Mouse (Mus musculus): ENCODE results near the gene Gm28230. TPM values are rescaled to one million over a fixed set of nuclear protein-coding genes. Genes with fewer than 3 reads are reported as not detected.
A peak's percentile ranks its signal among the peaks of the same experiment; 100 is the strongest.

Gm28230 gene
- polyA plus RNA-seq, 1 experiment = 0.10 TPM

DNA sequence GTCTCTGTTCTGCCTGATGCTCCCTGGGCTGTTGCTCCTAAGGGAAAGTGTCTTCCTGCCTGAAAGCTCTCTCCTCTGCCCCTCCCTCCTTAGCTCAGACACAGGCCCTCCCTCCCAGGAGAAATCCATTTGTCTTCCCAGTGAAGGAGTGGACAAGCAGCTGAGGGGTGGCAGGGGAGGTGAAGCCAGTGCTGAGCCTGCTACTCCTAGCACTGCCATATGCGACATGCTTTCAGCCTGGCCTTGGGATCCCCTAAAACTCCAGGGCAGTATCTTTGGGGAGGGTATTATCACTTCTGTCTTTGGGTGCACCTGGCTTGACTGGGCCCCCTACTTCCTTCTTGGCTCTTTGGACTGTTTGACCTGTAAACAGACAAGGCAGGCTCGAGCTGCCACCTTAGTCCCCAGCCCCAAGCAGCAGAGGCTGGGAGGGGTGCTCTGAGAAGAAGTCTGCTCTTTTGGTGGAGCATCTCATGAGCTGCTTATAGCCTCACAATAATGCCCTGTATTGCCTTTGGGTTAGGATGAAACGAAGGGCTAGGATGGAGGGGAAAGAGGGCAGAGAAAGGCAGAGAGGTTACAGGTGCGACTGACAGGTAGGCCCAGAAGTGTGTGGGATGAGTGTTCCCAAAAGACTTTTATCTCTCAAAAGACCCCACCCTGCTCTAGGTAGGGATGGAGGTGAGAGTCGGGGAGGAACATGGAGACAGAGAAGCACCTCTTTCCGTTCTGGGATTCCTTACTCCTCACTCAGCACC lies 19.2 kb downstream of the Gm28230 start:
- H3K4me3 ChIP-seq (ENCODE audit: low read depth, low read length) = no peak overlapping the region
- 25% methylated on average over 6 of the region's 6 CpGs for whole genome bisulfite sequencing
- no peaks in the 10 kb centered on the region for H3K36me3 ChIP-seq (ENCODE audit: control insufficient read depth, insufficient read depth, low read length)
- H3K27ac ChIP-seq (ENCODE audit: insufficient read depth, low read depth, low read length) = no peak overlapping the region
- TF ChIP-seq POLR2A (IDR thresholded peaks at IDR 0.05; ENCODE audit: low read depth, low read length) (no peak), CTCF (IDR thresholded peaks at IDR 0.05; ENCODE audit: extremely low read depth, insufficient read length, insufficient replicate concordance, low read depth, low read length) (no peak)
- H3K4me1 ChIP-seq (ENCODE audit: control insufficient read depth, insufficient read depth, insufficient read length, low read length) = peaks cover 3% of the 10 kb centered on the region; the same call in 1 of the 2 replicates
- H3K27me3 ChIP-seq (ENCODE audit: control insufficient read depth, insufficient read depth, low read length) = peaks cover 56% of the 10 kb centered on the region

DNA sequence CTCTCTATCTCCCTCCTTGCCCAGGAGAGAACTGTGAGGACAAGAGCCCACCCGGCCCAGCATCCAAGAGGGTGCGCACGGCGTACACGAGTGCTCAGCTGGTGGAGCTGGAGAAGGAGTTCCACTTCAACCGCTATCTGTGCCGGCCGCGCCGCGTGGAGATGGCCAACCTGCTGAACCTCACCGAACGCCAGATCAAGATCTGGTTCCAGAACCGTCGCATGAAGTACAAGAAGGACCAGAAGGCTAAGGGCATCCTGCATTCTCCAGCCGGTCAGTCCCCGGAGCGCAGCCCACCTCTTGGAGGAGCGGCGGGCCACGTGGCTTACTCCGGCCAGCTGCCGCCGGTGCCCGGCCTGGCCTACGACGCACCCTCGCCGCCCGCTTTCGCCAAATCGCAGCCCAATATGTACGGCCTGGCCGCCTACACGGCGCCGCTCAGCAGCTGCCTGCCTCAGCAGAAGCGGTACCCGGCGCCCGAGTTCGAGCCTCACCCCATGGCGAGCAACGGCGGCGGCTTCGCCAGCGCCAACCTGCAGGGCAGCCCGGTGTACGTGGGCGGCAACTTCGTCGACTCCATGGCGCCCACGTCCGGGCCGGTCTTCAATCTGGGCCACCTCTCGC lies 19.9 kb downstream of the Gm28230 start:
- no peak for TF ChIP-seq POLR2A (IDR thresholded peaks at IDR 0.05; ENCODE audit: low read depth, low read length)
- Histone ChIP-seq H3K36me3 (ENCODE audit: control insufficient read depth, insufficient read depth, low read length) (no peaks in the 10 kb centered on the region), H3K27me3 (ENCODE audit: control insufficient read depth, insufficient read depth, low read length) (peaks cover 62% of the 10 kb centered on the region), H3K27ac (ENCODE audit: insufficient read depth, low read depth, low read length) (no peak overlapping the region), H3K4me3 (ENCODE audit: low read depth, low read length) (no peak overlapping the region), H3K4me1 (ENCODE audit: control insufficient read depth, insufficient read depth, insufficient read length, low read length) (peaks cover 3% of the 10 kb centered on the region; the same call in 1 of the 2 replicates)
- 25% methylated on average over 58 of the region's 58 CpGs for WGBS

DNA sequence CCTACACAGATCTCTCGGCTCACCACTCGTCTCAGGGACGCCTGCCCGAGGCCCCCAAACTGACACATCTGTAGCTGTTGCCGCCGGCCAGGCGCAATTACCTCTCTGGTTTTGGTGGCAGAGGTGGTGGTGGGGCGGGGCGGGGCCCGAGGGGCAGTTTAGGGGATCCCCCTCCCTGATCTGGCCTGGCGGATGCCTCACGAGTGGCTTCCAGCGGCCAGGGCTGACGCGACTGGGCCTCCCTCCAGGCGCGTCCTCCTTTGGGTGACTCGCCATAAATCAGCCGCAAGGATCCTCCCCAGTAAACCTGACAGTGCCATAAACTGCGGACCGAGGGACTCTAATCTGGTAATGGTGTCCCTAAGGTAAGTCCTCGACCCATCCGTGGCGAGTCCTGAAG lies 20.5 kb downstream of the Gm28230 start:
- H3K4me1 ChIP-seq (ENCODE audit: control insufficient read depth, insufficient read depth, insufficient read length, low read length) = peaks cover 3% of the 10 kb centered on the region; the same call in 1 of the 2 replicates
- TF ChIP-seq CTCF (IDR thresholded peaks at IDR 0.05; ENCODE audit: extremely low read depth, insufficient read length, insufficient replicate concordance, low read depth, low read length) (no peak), POLR2A (IDR thresholded peaks at IDR 0.05; ENCODE audit: low read depth, low read length) (no peak)
- H3K27ac ChIP-seq (ENCODE audit: insufficient read depth, low read depth, low read length) = no peak overlapping the region
- H3K36me3 ChIP-seq (ENCODE audit: control insufficient read depth, insufficient read depth, low read length) = no peaks in the 10 kb centered on the region
- no peak overlapping the region for H3K4me3 ChIP-seq (ENCODE audit: low read depth, low read length)
- WGBS = 27% methylated on average over 24 of the region's 24 CpGs
- peaks cover 64% of the 10 kb centered on the region for H3K27me3 ChIP-seq (ENCODE audit: control insufficient read depth, insufficient read depth, low read length)

DNA sequence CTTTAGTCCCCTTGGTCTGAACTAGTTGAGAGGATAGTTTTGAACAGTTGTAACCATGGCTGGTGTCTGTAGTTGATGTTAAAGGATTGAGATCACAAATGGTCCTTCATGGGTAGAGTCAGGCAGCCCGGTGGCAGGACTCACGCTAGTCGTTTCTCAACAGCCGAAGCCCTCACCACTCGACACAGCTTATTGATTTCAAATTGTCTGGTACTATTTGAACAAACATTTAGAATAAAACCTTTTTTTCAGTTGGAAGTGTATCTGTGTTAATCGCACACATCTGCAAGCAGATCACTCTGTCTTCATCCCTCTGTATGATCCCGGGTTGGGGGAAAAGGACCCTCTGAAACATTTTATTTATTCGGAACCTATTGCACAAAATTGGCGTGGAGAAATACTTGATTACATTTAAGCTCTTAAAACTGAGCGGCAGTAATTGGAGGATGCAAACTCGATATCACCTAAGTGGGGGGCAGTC lies 21.2 kb downstream of the Gm28230 start:
- Histone ChIP-seq H3K4me1 (ENCODE audit: control insufficient read depth, insufficient read depth, insufficient read length, low read length) (peaks cover 3% of the 10 kb centered on the region; the same call in 1 of the 2 replicates), H3K27me3 (ENCODE audit: control insufficient read depth, insufficient read depth, low read length) (peaks cover 71% of the 10 kb centered on the region), H3K36me3 (ENCODE audit: control insufficient read depth, insufficient read depth, low read length) (no peaks in the 10 kb centered on the region), H3K27ac (ENCODE audit: insufficient read depth, low read depth, low read length) (no peak overlapping the region), H3K4me3 (ENCODE audit: low read depth, low read length) (no peak overlapping the region)
- 42% methylated on average over 11 of the region's 11 CpGs for WGBS
- TF ChIP-seq POLR2A (IDR thresholded peaks at IDR 0.05; ENCODE audit: low read depth, low read length) = no peak
- TF ChIP-seq CTCF (IDR thresholded peaks at IDR 0.05; ENCODE audit: extremely low read depth, insufficient read length, insufficient replicate concordance, low read depth, low read length) = no peak

DNA sequence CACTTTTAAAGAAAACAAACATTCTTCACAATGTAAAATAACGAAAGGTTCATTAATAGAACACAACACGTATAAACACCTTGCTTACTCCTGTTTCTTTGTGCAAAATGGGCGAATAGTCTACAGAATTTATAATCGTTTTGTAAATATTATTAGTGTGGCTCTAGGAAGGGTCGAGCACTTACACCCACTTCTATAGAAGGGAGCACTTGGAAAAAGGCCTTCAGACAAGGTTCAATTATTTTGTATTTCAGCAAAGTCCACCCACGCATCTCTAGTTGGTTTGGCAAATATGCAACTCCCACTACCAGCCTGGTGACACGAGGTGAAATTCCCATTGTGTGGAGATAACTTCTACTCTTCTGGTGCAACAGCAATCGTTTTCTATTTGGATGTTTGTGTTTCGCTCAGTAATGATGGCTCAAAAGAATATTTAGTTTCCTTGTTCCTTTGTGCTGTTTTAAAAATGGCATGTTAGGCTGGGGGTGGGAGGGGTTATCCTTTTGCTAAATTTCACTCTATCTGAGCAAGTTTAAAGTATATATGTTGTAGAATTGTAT lies 22.0 kb downstream of the Gm28230 start:
- TF ChIP-seq CTCF (IDR thresholded peaks at IDR 0.05; ENCODE audit: extremely low read depth, insufficient read length, insufficient replicate concordance, low read depth, low read length) = no peak
- TF ChIP-seq POLR2A (IDR thresholded peaks at IDR 0.05; ENCODE audit: low read depth, low read length) = no peak
- H3K27me3 ChIP-seq (ENCODE audit: control insufficient read depth, insufficient read depth, low read length) = peaks cover 76% of the 10 kb centered on the region
- no peak overlapping the region for H3K27ac ChIP-seq (ENCODE audit: insufficient read depth, low read depth, low read length)
- H3K36me3 ChIP-seq (ENCODE audit: control insufficient read depth, insufficient read depth, low read length) = no peaks in the 10 kb centered on the region
- 36% methylated on average over 9 of the region's 9 CpGs for WGBS
- peaks cover 3% of the 10 kb centered on the region; the same call in 1 of the 2 replicates for H3K4me1 ChIP-seq (ENCODE audit: control insufficient read depth, insufficient read depth, insufficient read length, low read length)
- no peak overlapping the region for H3K4me3 ChIP-seq (ENCODE audit: low read depth, low read length)

DNA sequence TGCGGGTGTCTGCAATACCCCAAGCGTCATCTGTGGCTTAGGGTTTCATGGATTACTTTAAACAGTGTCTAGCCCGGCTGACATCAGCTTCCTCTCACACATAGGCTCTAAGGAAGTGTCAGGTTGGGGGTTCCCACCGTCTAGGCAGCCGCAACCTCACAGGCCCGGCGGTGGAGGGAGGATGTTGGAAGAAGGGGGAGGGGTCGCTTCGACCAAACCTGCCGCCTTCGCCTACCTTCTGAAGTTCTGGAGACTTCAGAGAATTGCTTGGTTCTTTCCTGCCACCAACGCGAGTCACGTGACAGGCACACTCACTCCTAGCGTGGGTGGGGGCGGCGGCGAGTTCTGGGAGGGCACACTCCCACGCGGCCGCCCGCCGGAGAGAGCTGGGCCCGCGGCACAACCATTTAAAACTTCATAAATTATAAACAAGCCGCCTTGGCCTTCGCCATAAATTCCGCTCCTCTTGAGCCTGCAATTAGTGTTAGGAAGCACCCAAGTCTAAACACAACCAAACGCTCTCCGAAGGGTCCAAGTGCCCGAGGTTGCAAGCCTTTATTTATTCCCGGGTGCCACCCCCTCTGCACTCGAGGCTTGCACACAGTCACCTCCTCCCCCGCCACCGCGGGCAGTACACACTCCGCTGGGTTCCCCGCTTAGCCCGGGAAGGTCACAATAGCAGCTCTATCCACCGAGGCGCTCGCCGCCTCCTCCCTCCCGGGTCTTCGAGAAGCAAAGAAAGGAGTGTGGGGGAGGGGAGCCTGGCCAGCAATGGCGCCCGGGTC lies 23.0 kb downstream of the Gm28230 start:
- TF ChIP-seq POLR2A (IDR thresholded peaks at IDR 0.05; ENCODE audit: low read depth, low read length) = no peak
- TF ChIP-seq CTCF (IDR thresholded peaks at IDR 0.05; ENCODE audit: extremely low read depth, insufficient read length, insufficient replicate concordance, low read depth, low read length) = no peak
- no peak overlapping the region for H3K27ac ChIP-seq (ENCODE audit: insufficient read depth, low read depth, low read length)
- H3K36me3 ChIP-seq (ENCODE audit: control insufficient read depth, insufficient read depth, low read length) = no peaks in the 10 kb centered on the region
- H3K27me3 ChIP-seq (ENCODE audit: control insufficient read depth, insufficient read depth, low read length) = peaks cover 86% of the 10 kb centered on the region
- H3K4me3 ChIP-seq (ENCODE audit: low read depth, low read length) = peak overlapping the region; percentile 23
- H3K4me1 ChIP-seq (ENCODE audit: control insufficient read depth, insufficient read depth, insufficient read length, low read length) = peaks cover 3% of the 10 kb centered on the region; the same call in 1 of the 2 replicates
- WGBS = 3% methylated on average over 47 of the region's 47 CpGs
